Mouse (Mus musculus) right cerebral cortex, adult 18-20 months (tissue): ENCODE data around the gene Olfr1457.

Source experiments
- DNase-seq: peaks from one replicate; pipeline ENCODE4 v3.0.0; 2022; ENCODE audit warnings: mixed read lengths

Olfr1457 gene

GRCm38 (mm10) chr19:13097791-13098190 lies at the start of gene Olfr1457:
TSS of gene Olfr1457 (minus strand) at chr19:13097891.
- DNase-seq, result no peak

DNA sequence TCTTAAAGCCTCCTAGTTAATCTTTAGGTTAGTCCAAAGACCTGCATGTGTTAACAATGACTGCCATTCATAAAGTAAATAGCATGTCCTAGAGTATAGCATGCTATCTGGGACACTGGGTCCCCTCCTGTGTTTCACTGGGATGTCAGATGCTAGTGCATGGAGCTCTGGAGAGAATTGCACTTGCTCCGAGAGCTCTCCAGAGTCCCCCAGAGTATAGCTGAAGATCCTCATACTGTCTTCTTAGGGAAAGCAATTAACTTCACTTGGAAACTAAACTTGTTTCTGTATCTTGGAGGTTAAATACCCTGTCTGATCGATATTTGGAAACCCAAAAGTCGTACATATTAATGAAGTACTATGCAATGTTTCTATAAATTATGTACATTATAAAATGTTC lies 9.0 kb upstream of the Olfr1457 start, which contains the start of gene Olfr1458:
Gene Olfr1458 (minus strand): TSS at position 101 of the 400 bp plus-strand sequence.
- DNase-seq, result no peak

GRCm38 (mm10) chr19:13093908-13094307 lies 3.8 kb downstream of the Olfr1457 start:
- DNase-seq, result no peak

DNA sequence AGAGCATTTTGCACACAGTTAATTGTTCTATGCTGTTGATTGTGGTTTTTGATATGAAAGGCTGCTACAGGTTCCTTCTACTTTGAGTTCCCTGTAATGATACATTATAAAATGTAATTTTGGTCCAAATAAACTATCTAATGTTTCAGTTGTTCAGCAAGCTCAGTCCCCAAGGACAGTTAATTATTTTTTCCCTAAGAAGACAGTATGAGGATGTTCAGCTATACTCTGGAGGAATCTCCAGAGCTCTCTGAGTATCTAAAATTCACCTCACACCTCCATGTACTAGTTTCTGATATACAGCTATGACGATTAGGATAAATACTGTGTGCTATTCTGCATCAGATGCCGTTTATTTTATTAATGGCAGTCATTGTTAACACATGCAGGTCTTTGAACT lies 37.4 kb downstream of the Olfr1457 start, which contains the start of gene Olfr1454:
Gene Olfr1454 (plus strand): TSS at position 301 of the 400 bp plus-strand sequence.
- no peak for DNase-seq
